Mouse (Mus musculus) embryo, embryonic 9.5 days (tissue): ENCODE measurements around the gene Gba.

Experiments
- DNase-seq: peaks from one replicate; pipeline ENCODE4 v3.0.0-alpha.2; 2017; ENCODE audit errors: extremely low spot score

The Gba gene

GRCm38 (mm10) chr3:89182531-89183057, 20.1 kb upstream of the Gba start:
- no peak for DNase-seq

- peak; percentile 93 for DNase-seq
These were observed 19.4 kb upstream of the Gba start, which contains the start of gene Fam189b for GRCm38 (mm10) chr3:89183058-89183958. TSS of gene Fam189b (plus strand) at chr3:89183143.

- no peak for DNase-seq
These were observed 18.8 kb upstream of the Gba start for GRCm38 (mm10) chr3:89183959-89184315.

- DNase-seq = no peak
These were observed 15.5 kb upstream of the Gba start for GRCm38 (mm10) chr3:89187197-89187596.

GRCm38 (mm10) chr3:89187690-89188477, 14.8 kb upstream of the Gba start:
- DNase-seq = no peak

GRCm38 (mm10) chr3:89188478-89188875, 14.3 kb upstream of the Gba start:
- DNase-seq = no peak

GRCm38 (mm10) chr3:89190436-89190835, 12.3 kb upstream of the Gba start:
- DNase-seq = no peak

GRCm38 (mm10) chr3:89193351-89193750, 9.4 kb upstream of the Gba start:
- DNase-seq = no peak

GRCm38 (mm10) chr3:89193853-89194252, 8.9 kb upstream of the Gba start:
- no peak for DNase-seq

GRCm38 (mm10) chr3:89195979-89196877, 6.5 kb upstream of the Gba start:
- DNase-seq = peak; percentile 97

GRCm38 (mm10) chr3:89199839-89200238, 2.9 kb upstream of the Gba start:
- no peak for DNase-seq

GRCm38 (mm10) chr3:89203142-89203514, 400 bp downstream of the Gba start:
- no peak for DNase-seq

- DNase-seq = no peak
These were observed 3.4 kb downstream of the Gba start for GRCm38 (mm10) chr3:89206079-89206478.

GRCm38 (mm10) chr3:89206695-89207094, 4.0 kb downstream of the Gba start:
- no peak for DNase-seq

- DNase-seq = no peak
These were observed 5.4 kb downstream of the Gba start for GRCm38 (mm10) chr3:89208075-89208657.

- no peak for DNase-seq
These were observed 6.0 kb downstream of the Gba start for GRCm38 (mm10) chr3:89208736-89209135.

- no peak for DNase-seq
These were observed 7.0 kb downstream of the Gba start for GRCm38 (mm10) chr3:89209731-89210130.

- no peak for DNase-seq
These were observed 7.4 kb downstream of the Gba start for GRCm38 (mm10) chr3:89210162-89210561.

- DNase-seq = no peak
These were observed 8.0 kb downstream of the Gba start for GRCm38 (mm10) chr3:89210731-89211130.

- peak; percentile 96 for DNase-seq
These were observed 11.2 kb downstream of the Gba start for GRCm38 (mm10) chr3:89213803-89214530.
